Mouse (Mus musculus): ENCODE data around the gene Gm8251.
"Not testable (repeated sequence)": the region's sequence is repeated elsewhere in the genome, so short reads cannot be mapped to it uniquely, and the experiment has no call there.

The Gm8251 gene

GRCm38 (mm10) chr1:44061836-44062235 is at the start of gene Gm8251:
Gm8251 (minus strand) TSS chr1:44061936.
- DNase-seq (ENCODE audit: low read depth): no peak

- no peak for DNase-seq (ENCODE audit: low read depth)
Measured at GRCm38 (mm10) chr1:44102939-44103338, 41.2 kb upstream of the Gm8251 start.

- peak; percentile 91 for DNase-seq (ENCODE audit: low read depth)
Measured at GRCm38 (mm10) chr1:44102259-44102717, 40.6 kb upstream of the Gm8251 start, which contains the start of gene Tex30. Tex30 (minus strand) TSS chr1:44102441.

GRCm38 (mm10) chr1:44101448-44102225 is 39.9 kb upstream of the Gm8251 start:
- DNase-seq (ENCODE audit: low read depth): peak; percentile 49

GRCm38 (mm10) chr1:44064625-44065024 is 2.9 kb upstream of the Gm8251 start:
- peak; percentile 39 for DNase-seq (ENCODE audit: low read depth)

DNA sequence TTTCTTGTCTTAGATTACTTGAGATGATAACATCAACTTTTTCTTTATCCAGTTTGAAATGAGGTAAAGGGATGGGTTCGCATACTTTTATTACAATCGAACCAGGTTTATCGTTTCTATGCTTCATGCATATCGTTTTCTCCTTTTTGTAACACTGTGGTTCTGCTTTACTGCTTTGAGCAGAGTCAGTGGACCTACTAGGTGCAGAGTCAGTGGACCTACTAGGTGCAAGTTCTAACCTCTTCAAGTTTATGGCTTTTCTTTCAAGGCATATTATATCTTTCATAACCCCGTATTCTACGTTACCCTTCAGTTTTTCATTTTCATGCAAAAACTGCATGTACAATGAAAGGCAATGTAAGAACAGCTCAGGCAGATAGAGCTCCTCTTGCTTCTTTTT is 1.7 kb upstream of the Gm8251 start:
- no peak for DNase-seq (ENCODE audit: low read depth)

DNA sequence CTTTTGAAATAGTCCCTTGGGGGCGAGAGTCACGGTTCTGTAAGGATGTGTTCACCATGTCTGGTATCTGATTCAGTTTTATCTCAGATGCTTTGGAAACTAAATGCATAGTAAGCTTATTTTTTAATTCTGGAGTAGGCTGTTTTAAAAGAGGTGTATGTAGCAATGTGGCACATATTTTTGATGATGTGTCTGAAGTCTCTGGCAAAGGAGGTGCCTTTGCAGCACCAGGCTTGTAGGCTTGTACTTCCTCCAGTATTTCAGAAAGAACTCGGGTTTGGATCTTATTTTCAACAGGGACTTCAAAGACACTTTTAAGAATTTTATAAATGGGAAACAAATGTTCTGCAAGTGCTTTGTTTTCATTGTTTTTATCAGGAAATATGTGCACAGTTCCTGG is 3.9 kb downstream of the Gm8251 start:
- no peak for DNase-seq (ENCODE audit: low read depth)

GRCm38 (mm10) chr1:44046556-44046955 is 15.2 kb downstream of the Gm8251 start:
- DNase-seq (ENCODE audit: low read depth): no peak

DNA sequence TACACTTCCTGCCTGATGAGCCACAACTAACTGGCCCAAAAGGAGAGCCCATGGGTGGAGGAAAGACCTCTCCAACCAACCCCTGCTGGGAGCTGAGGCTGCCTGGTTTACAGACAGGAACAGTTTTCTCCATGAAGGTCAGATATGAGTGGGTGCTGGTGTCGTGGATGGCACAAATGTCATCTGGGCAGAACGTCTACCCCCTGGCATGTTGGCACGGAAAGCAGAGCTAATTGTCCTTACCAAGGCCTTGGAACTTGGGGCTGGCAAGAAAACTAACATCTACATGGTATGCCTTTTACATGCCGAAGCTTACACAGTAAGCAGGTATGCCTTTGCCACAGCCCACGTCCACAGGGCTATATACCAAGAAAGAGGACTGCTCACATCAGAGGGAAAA is 16.0 kb downstream of the Gm8251 start:
- DNase-seq (ENCODE audit: low read depth): not testable (repeated sequence)

DNA sequence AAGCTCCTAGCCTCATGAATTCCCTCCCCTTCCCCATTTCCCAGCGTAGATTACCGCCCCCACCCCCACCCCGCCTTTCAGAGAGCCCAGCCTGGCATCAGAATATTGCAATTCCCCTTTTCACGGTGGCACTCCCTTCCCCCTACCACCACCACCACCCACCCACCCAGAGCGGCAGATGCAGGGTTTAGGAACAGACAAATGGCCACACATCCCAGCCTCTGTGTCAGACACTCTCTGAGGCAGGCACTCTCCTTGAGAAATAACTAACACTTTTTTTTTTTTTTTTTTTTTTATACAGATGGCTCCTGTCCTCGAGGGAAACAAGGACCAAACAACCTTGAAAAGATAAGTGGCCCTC is 19.2 kb downstream of the Gm8251 start:
- DNase-seq (ENCODE audit: low read depth): no peak

DNA sequence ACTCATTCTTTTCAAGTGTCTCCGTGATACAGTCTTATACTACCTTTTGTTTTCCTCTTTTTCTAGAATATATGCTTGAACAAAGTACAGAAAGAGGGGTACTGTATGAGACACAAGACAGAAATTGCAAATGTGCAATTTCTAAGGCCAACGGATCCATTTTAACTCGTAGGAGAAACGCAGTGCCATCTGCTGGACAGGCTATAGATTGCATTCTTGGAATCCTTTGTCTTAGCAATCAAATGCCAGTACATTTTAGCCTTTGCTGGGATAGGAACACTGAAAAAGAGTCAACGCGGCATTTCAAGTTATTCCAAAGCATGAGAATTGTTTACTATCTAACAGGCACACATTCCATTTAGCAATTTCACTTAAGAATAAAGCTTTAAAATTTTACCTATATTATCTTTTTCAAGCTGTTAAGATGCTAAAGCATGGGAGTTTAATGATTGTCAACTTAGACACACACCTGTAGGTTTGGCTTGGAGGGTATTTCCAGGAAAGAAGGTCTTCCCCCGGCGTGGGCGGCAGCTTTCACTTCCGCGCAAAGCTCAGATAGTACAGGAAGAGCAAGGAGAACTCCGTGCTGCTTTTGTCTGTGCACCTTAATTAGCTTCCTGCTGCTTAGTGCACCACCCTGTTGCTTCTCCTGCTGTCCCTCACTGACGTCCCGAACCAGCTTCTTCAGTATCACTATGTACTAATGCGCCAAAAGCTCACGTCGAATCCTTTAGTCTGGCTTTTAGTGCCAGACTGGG is 19.8 kb downstream of the Gm8251 start:
- DNase-seq (ENCODE audit: low read depth): peak; percentile 39

GRCm38 (mm10) chr1:44032948-44033347 is 28.8 kb downstream of the Gm8251 start:
- no peak for DNase-seq (ENCODE audit: low read depth)

GRCm38 (mm10) chr1:44032213-44032612 is 29.5 kb downstream of the Gm8251 start:
- DNase-seq (ENCODE audit: low read depth): no peak

- DNase-seq (ENCODE audit: low read depth): no peak
Measured at GRCm38 (mm10) chr1:44027651-44028050, 34.1 kb downstream of the Gm8251 start.

DNA sequence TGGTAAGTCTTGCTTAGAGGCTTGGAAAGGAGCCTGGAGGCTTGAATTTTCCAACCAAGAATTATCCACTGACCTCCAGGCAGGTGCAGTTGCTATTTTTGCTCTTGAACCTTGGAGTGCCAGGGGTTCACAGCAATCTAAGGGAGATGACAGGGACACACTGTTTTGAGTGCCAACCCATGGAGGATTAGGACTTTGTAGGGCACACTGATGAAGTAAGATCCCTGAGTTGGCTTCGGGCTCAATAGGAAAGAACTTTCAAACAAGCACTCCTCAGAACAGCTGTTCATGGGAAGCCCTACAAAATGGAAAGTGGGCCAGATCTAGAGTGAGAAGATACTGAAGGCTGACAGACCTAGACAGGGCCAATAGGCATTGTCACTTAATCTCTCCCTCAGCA is 39.1 kb downstream of the Gm8251 start:
- DNase-seq (ENCODE audit: low read depth): no peak

DNA sequence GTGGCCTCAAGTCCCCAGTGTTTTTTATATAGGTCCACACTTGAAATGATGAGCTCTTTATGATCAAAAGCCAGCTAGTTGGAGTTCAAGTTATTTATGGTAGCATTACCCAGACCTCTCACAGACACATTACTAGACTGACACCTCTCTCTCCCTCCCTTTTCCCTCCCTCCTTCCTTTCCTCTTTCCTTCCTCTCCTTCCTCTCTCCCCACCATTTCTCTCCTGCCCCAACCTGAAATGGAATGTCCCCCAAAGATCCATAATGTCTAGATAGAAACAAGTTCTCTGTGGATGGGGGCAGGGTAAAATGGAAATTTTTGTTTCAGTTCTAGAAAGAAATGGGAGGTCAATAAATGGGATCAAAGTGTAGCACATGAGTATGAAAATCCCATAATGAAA is 41.8 kb downstream of the Gm8251 start, which contains the start of gene Mettl21c:
Gene Mettl21c (minus strand): TSS at position 101 of the 400 bp plus-strand sequence.
- no peak for DNase-seq (ENCODE audit: low read depth)

DNA sequence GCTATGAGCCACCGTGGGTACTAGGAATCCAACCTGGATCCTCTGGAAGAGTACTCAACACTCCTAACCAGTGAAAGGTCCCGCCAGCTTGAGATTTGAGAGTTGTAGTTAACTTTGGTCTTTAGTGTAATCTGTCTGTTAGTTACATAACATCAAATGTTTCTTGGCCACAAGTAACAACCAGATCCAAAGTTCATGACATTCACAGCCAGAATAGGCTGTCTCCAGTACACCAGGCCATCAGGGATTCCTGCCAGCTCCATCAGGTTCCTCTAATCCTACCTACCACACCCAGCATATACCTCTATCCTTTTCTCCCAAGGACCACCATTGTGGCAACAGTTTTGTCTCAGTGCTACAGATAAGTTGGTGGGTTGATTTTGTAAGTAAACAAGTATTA is 46.2 kb downstream of the Gm8251 start:
- DNase-seq (ENCODE audit: low read depth): no peak

Data from c-Kit-positive CD71-positive TER-119-negative erythroid progenitor cells, embryonic 14.5 days (primary cell).